Mouse (Mus musculus): ENCODE measurements around the gene Gpd2. TPM values are rescaled to one million over a fixed set of nuclear protein-coding genes. Genes with fewer than 3 reads are reported as not detected.
A peak's percentile ranks its signal among the peaks of the same experiment; 100 is the strongest.

Gpd2 gene
- polyA plus RNA-seq, 1 experiment from 2014 or later, result 16.3 TPM

- DNase-seq (no peak), ATAC-seq (ENCODE audit: insufficient read depth) (no peak)
- no peak overlapping the region for H3K4me2 ChIP-seq
- no peaks in the 10 kb centered on the region for H3K4me1 ChIP-seq (ENCODE audit: insufficient read depth)
- H3K36me3 ChIP-seq (ENCODE audit: insufficient read depth), result no peaks in the 10 kb centered on the region
- TF ChIP-seq CTCF (IDR thresholded peaks at IDR 0.05; ENCODE audit: low read depth), result no peak
- 91% methylated on average over 4 of the region's 4 CpGs for WGBS
- no peaks in the 10 kb centered on the region for H3K9me3 ChIP-seq (ENCODE audit: low read depth, low read length)
- H3K4me3 ChIP-seq (ENCODE audit: low read depth, low read length), result no peak overlapping the region
- no peaks in the 10 kb centered on the region for H3K27me3 ChIP-seq (ENCODE audit: insufficient read depth, low read length)
- H3K27ac ChIP-seq (ENCODE audit: low read depth), result no peak overlapping the region
- H3K9ac ChIP-seq, result no peak overlapping the region
These were observed 66.8 kb downstream of the Gpd2 start for GRCm38 (mm10) chr2:57304212-57304611.

- H3K9ac ChIP-seq, result no peak overlapping the region
- no peak overlapping the region for H3K4me3 ChIP-seq (ENCODE audit: low read depth, low read length)
- DNase-seq, result no peak
- H3K27ac ChIP-seq (ENCODE audit: low read depth), result no peak overlapping the region
- no peaks in the 10 kb centered on the region for H3K36me3 ChIP-seq (ENCODE audit: insufficient read depth)
- H3K4me1 ChIP-seq (ENCODE audit: insufficient read depth), result no peaks in the 10 kb centered on the region
- no peaks in the 10 kb centered on the region for H3K27me3 ChIP-seq (ENCODE audit: insufficient read depth, low read length)
- WGBS, result 61% methylated on average over 7 of the region's 7 CpGs
- no peak for TF ChIP-seq CTCF (IDR thresholded peaks at IDR 0.05; ENCODE audit: low read depth)
- H3K9me3 ChIP-seq (ENCODE audit: low read depth, low read length), result no peaks in the 10 kb centered on the region
- ATAC-seq (ENCODE audit: insufficient read depth), result no peak
- H3K4me2 ChIP-seq, result no peak overlapping the region
These were observed 74.9 kb downstream of the Gpd2 start for GRCm38 (mm10) chr2:57312268-57312797.

GRCm38 (mm10) chr2:57316055-57316454, 78.6 kb downstream of the Gpd2 start:
- no peak overlapping the region for H3K4me2 ChIP-seq
- ATAC-seq (ENCODE audit: insufficient read depth), result no peak
- WGBS, result 47% methylated on average over 2 of the region's 2 CpGs

GRCm38 (mm10) chr2:57318336-57318735, 80.9 kb downstream of the Gpd2 start:
- 64% methylated on average over 3 of the region's 3 CpGs for WGBS

More at GRCm38 (mm10) chr2:57316055-57316454, 78.6 kb downstream of the Gpd2 start:
- H3K27me3 ChIP-seq (ENCODE audit: insufficient read depth, low read length), result no peaks in the 10 kb centered on the region
- H3K27ac ChIP-seq (ENCODE audit: low read depth), result no peak overlapping the region
- no peaks in the 10 kb centered on the region for H3K9me3 ChIP-seq (ENCODE audit: low read depth, low read length)
- no peaks in the 10 kb centered on the region for H3K4me1 ChIP-seq (ENCODE audit: insufficient read depth)
- no peaks in the 10 kb centered on the region for H3K36me3 ChIP-seq (ENCODE audit: insufficient read depth)
- DNase-seq, result peak; percentile 67
- peak; percentile 70 for TF ChIP-seq CTCF (IDR thresholded peaks at IDR 0.05; ENCODE audit: low read depth)
- H3K9ac ChIP-seq, result no peak overlapping the region
- no peak overlapping the region for H3K4me3 ChIP-seq (ENCODE audit: low read depth, low read length)

GRCm38 (mm10) chr2:57326091-57326490, 88.7 kb downstream of the Gpd2 start:
- no peaks in the 10 kb centered on the region for H3K36me3 ChIP-seq (ENCODE audit: insufficient read depth)
- no peak overlapping the region for H3K9ac ChIP-seq
- no peaks in the 10 kb centered on the region for H3K9me3 ChIP-seq (ENCODE audit: low read depth, low read length)
- DNase-seq (no peak), ATAC-seq (ENCODE audit: insufficient read depth) (no peak)
- WGBS, result 87% methylated on average over 8 of the region's 8 CpGs
- TF ChIP-seq CTCF (IDR thresholded peaks at IDR 0.05; ENCODE audit: low read depth), result no peak
- no peak overlapping the region for H3K4me2 ChIP-seq
- H3K27me3 ChIP-seq (ENCODE audit: insufficient read depth, low read length), result no peaks in the 10 kb centered on the region
- H3K27ac ChIP-seq (ENCODE audit: low read depth), result no peak overlapping the region
- no peaks in the 10 kb centered on the region for H3K4me1 ChIP-seq (ENCODE audit: insufficient read depth)
- H3K4me3 ChIP-seq (ENCODE audit: low read depth, low read length), result no peak overlapping the region

More at GRCm38 (mm10) chr2:57318336-57318735, 80.9 kb downstream of the Gpd2 start:
- Histone ChIP-seq H3K4me1 (ENCODE audit: insufficient read depth) (no peaks in the 10 kb centered on the region), H3K9ac (no peak overlapping the region), H3K36me3 (ENCODE audit: insufficient read depth) (no peaks in the 10 kb centered on the region), H3K27ac (ENCODE audit: low read depth) (no peak overlapping the region), H3K4me3 (ENCODE audit: low read depth, low read length) (no peak overlapping the region), H3K9me3 (ENCODE audit: low read depth, low read length) (no peaks in the 10 kb centered on the region), H3K27me3 (ENCODE audit: insufficient read depth, low read length) (no peaks in the 10 kb centered on the region), H3K4me2 (no peak overlapping the region)
- ATAC-seq (ENCODE audit: insufficient read depth) (no peak), DNase-seq (no peak)
- no peak for TF ChIP-seq CTCF (IDR thresholded peaks at IDR 0.05; ENCODE audit: low read depth)

GRCm38 (mm10) chr2:57329327-57329726, 91.9 kb downstream of the Gpd2 start:
- no peaks in the 10 kb centered on the region for H3K4me1 ChIP-seq (ENCODE audit: insufficient read depth)
- no peaks in the 10 kb centered on the region for H3K27me3 ChIP-seq (ENCODE audit: insufficient read depth, low read length)
- H3K4me2 ChIP-seq, result no peak overlapping the region
- 13% methylated on average over 7 of the region's 7 CpGs for whole genome bisulfite sequencing
- DNase-seq, result no peak
- H3K4me3 ChIP-seq (ENCODE audit: low read depth, low read length), result no peak overlapping the region
- H3K27ac ChIP-seq (ENCODE audit: low read depth), result no peak overlapping the region
- no peak for ATAC-seq (ENCODE audit: insufficient read depth)
- no peak for TF ChIP-seq CTCF (IDR thresholded peaks at IDR 0.05; ENCODE audit: low read depth)
- H3K9ac ChIP-seq, result no peak overlapping the region
- no peaks in the 10 kb centered on the region for H3K36me3 ChIP-seq (ENCODE audit: insufficient read depth)
- no peaks in the 10 kb centered on the region for H3K9me3 ChIP-seq (ENCODE audit: low read depth, low read length)

- no peaks in the 10 kb centered on the region for H3K9me3 ChIP-seq (ENCODE audit: low read depth, low read length)
- 52% methylated on average over 3 of the region's 3 CpGs for WGBS
- ATAC-seq (ENCODE audit: insufficient read depth) (no peak), DNase-seq (no peak)
- no peak for TF ChIP-seq CTCF (IDR thresholded peaks at IDR 0.05; ENCODE audit: low read depth)
- H3K4me1 ChIP-seq (ENCODE audit: insufficient read depth), result no peaks in the 10 kb centered on the region
- no peak overlapping the region for H3K4me2 ChIP-seq
- no peak overlapping the region for H3K4me3 ChIP-seq (ENCODE audit: low read depth, low read length)
- no peaks in the 10 kb centered on the region for H3K27me3 ChIP-seq (ENCODE audit: insufficient read depth, low read length)
- no peak overlapping the region for H3K27ac ChIP-seq (ENCODE audit: low read depth)
- no peak overlapping the region for H3K9ac ChIP-seq
- no peaks in the 10 kb centered on the region for H3K36me3 ChIP-seq (ENCODE audit: insufficient read depth)
These were observed 93.4 kb downstream of the Gpd2 start for GRCm38 (mm10) chr2:57330812-57331211.

- TF ChIP-seq CTCF (IDR thresholded peaks at IDR 0.05; ENCODE audit: low read depth), result no peak
- ATAC-seq (ENCODE audit: insufficient read depth), result no peak
- DNase-seq, result no peak
- 77% methylated on average over 8 of the region's 8 CpGs for WGBS
- no peaks in the 10 kb centered on the region for H3K27me3 ChIP-seq (ENCODE audit: insufficient read depth, low read length)
- no peaks in the 10 kb centered on the region for H3K4me1 ChIP-seq (ENCODE audit: insufficient read depth)
- H3K27ac ChIP-seq (ENCODE audit: low read depth), result no peak overlapping the region
- no peaks in the 10 kb centered on the region for H3K9me3 ChIP-seq (ENCODE audit: low read depth, low read length)
- no peak overlapping the region for H3K9ac ChIP-seq
- H3K4me3 ChIP-seq (ENCODE audit: low read depth, low read length), result no peak overlapping the region
- H3K4me2 ChIP-seq, result no peak overlapping the region
- H3K36me3 ChIP-seq (ENCODE audit: insufficient read depth), result no peaks in the 10 kb centered on the region
These were observed 93.8 kb downstream of the Gpd2 start for GRCm38 (mm10) chr2:57331266-57331665.
